Mouse (Mus musculus) hindbrain, embryonic 12.5 days (tissue): ENCODE measurements around the gene Ranbp1. TPM values are rescaled to one million over a fixed set of nuclear protein-coding genes. Genes with fewer than 3 reads are reported as not detected.

Source experiments
- ATAC-seq: fragments of 200-750 bp; cut with Nextera tagmentation; 2 replicates; pipeline ENCODE4 v1.8.0; 2017; ENCODE audit warnings: moderate TSS enrichment; ENCODE audit not compliant: low FRiP score
- H3K27ac ChIP-seq: fragments of 300-500 bp; sonication (generic); 2 replicates; pipeline ENCODE4 v1.5.1; 2016; ENCODE audit warnings: mild to moderate bottlenecking
- H3K27me3 ChIP-seq: fragments of 300-500 bp; sonication (generic); 2 replicates; pipeline ENCODE4 v1.6.1; 2016; ENCODE audit warnings: mild to moderate bottlenecking
- H3K36me3 ChIP-seq: fragments of 300-500 bp; sonication (generic); 2 replicates; pipeline ENCODE4 v1.6.1; 2016; ENCODE audit warnings: mild to moderate bottlenecking
- H3K4me1 ChIP-seq: fragments of 300-500 bp; sonication (generic); 2 replicates; pipeline ENCODE4 v1.6.1; 2016
- H3K4me2 ChIP-seq: fragments of 300-500 bp; sonication (generic); replicated peaks from 2 replicates; pipeline ENCODE4 v1.6.1; 2016; ENCODE audit warnings: mild to moderate bottlenecking
- H3K4me3 ChIP-seq: fragments of 300-500 bp; sonication (generic); 2 replicates; pipeline ENCODE4 v1.5.1; 2016; ENCODE audit warnings: mild to moderate bottlenecking
- H3K9ac ChIP-seq: fragments of 300-500 bp; sonication (generic); 2 replicates; pipeline ENCODE4 v1.6.1; 2016; ENCODE audit warnings: mild to moderate bottlenecking, moderate library complexity
- H3K9me3 ChIP-seq: fragments of 300-500 bp; sonication (generic); replicated peaks from 2 replicates; pipeline ENCODE4 v1.6.1; 2016; ENCODE audit warnings: mild to moderate bottlenecking
- WGBS: fragments of 180-500 bp; shearing (Covaris S2); methylation state at CpG from one replicate; pipeline ENCODE4 v1.1.7; 2016; 5-methylcytosine and 5-hydroxymethylcytosine counted together
- polyA plus RNA-seq: library from polyadenylated mRNA; unstranded; fragments of >200 nt; fragmentation: Nextera tagmentation; extraction: Ambion mirVana; gene quantifications from 2 replicates; pipeline ENCODE4 v1.2.1, GENCODE M21; 2016

Ranbp1 gene
- polyA plus RNA-seq, 1 experiment from 2014 or later = 675 TPM

- Histone ChIP-seq H3K27ac (no peak overlapping the region), H3K9ac (no peak overlapping the region; the same call in none of the 2 replicates), H3K9me3 (no peaks in the 10 kb centered on the region), H3K27me3 (no peaks in the 10 kb centered on the region), H3K4me3 (peak overlapping the region; percentile 86; the same call in 1 of the 2 replicates), H3K4me2 (peak overlapping the region; percentile 88), H3K36me3 (peaks cover 61% of the 10 kb centered on the region), H3K4me1 (peaks cover 38% of the 10 kb centered on the region)
- ATAC-seq = no peak
- 72% methylated on average over 10 of the region's 10 CpGs for WGBS
Measured at GRCm38 (mm10) chr16:18250828-18251790, 2.6 kb upstream of the Ranbp1 start.

GRCm38 (mm10) chr16:18250231-18250630, 1.7 kb upstream of the Ranbp1 start:
- Histone ChIP-seq H3K9ac (peak overlapping the region; percentile 89), H3K4me3 (peak overlapping the region; percentile 86), H3K9me3 (no peaks in the 10 kb centered on the region), H3K4me1 (peaks cover 38% of the 10 kb centered on the region), H3K27me3 (no peaks in the 10 kb centered on the region), H3K4me2 (peak overlapping the region; percentile 88), H3K36me3 (peaks cover 62% of the 10 kb centered on the region), H3K27ac (no peak overlapping the region)
- ATAC-seq = no peak
- 64% methylated on average over 4 of the region's 4 CpGs for WGBS

GRCm38 (mm10) chr16:18249364-18249967, 934 bp upstream of the Ranbp1 start:
- Histone ChIP-seq H3K4me2 (peak overlapping the region; percentile 88), H3K36me3 (peaks cover 63% of the 10 kb centered on the region), H3K9ac (peak overlapping the region; percentile 89), H3K4me1 (peaks cover 38% of the 10 kb centered on the region), H3K27me3 (no peaks in the 10 kb centered on the region), H3K27ac (peak overlapping the region; percentile 92), H3K9me3 (no peaks in the 10 kb centered on the region), H3K4me3 (peak overlapping the region; percentile 86)
- peak; percentile 36 for ATAC-seq
- 9% methylated on average over 27 of the region's 27 CpGs for WGBS

GRCm38 (mm10) chr16:18247521-18248399, 772 bp downstream of the Ranbp1 start:
- Histone ChIP-seq H3K9me3 (no peaks in the 10 kb centered on the region), H3K27ac (peak overlapping the region; percentile 92), H3K4me2 (peak overlapping the region; percentile 88), H3K4me3 (peak overlapping the region; percentile 86), H3K4me1 (peaks cover 38% of the 10 kb centered on the region), H3K9ac (peak overlapping the region; percentile 89), H3K36me3 (peaks cover 63% of the 10 kb centered on the region), H3K27me3 (no peaks in the 10 kb centered on the region)
- peak; percentile 9 for ATAC-seq
- WGBS = under 1% methylated on average over 33 of the region's 33 CpGs

GRCm38 (mm10) chr16:18241581-18241980, 7.0 kb downstream of the Ranbp1 start:
- H3K27ac ChIP-seq = no peak overlapping the region
- peaks cover 5% of the 10 kb centered on the region for H3K4me1 ChIP-seq
- no peak overlapping the region for H3K9ac ChIP-seq
- H3K4me3 ChIP-seq = no peak overlapping the region
- H3K27me3 ChIP-seq = no peaks in the 10 kb centered on the region
- H3K36me3 ChIP-seq = peaks cover 86% of the 10 kb centered on the region
- no peak for ATAC-seq
- no peaks in the 10 kb centered on the region for H3K9me3 ChIP-seq
- no peak overlapping the region for H3K4me2 ChIP-seq
- WGBS = 93% methylated on average over 10 of the region's 10 CpGs

- Histone ChIP-seq H3K4me1 (peaks cover 26% of the 10 kb centered on the region), H3K4me2 (no peak overlapping the region), H3K4me3 (no peak overlapping the region), H3K27me3 (no peaks in the 10 kb centered on the region), H3K9ac (peak overlapping the region; percentile 97; the same call in 1 of the 2 replicates), H3K9me3 (no peaks in the 10 kb centered on the region), H3K27ac (0 out of 2 replicates have a peak overlapping the region, but pooled peaks have one; percentile 92), H3K36me3 (peaks cover 40% of the 10 kb centered on the region)
- no peak for ATAC-seq
- 83% methylated on average over 7 of the region's 7 CpGs for WGBS
Measured at GRCm38 (mm10) chr16:18236676-18237501, 11.6 kb downstream of the Ranbp1 start.

- Histone ChIP-seq H3K36me3 (peaks cover 26% of the 10 kb centered on the region), H3K9me3 (no peaks in the 10 kb centered on the region), H3K9ac (peak overlapping the region; percentile 97), H3K4me3 (peak overlapping the region; percentile 87), H3K4me1 (peaks cover 26% of the 10 kb centered on the region), H3K27ac (peak overlapping the region; percentile 92), H3K4me2 (peak overlapping the region; percentile 78), H3K27me3 (no peaks in the 10 kb centered on the region)
- WGBS = 3% methylated on average over 19 of the region's 19 CpGs
- ATAC-seq = peak; percentile 79
Measured at GRCm38 (mm10) chr16:18235389-18236065, 13.0 kb downstream of the Ranbp1 start.

GRCm38 (mm10) chr16:18234671-18235388, 13.7 kb downstream of the Ranbp1 start, which contains the start of gene Zdhhc8:
TSS of gene Zdhhc8 (minus strand) at chr16:18235136.
- H3K4me3 ChIP-seq = peak within 1 kb of the TSS; percentile 87
- peaks cover 31% of the 10 kb centered on the region for H3K4me1 ChIP-seq
- peak within 1 kb of the TSS; percentile 78 for H3K4me2 ChIP-seq
- H3K9ac ChIP-seq = peak within 1 kb of the TSS; percentile 97
- no peaks in the 10 kb centered on the region for H3K9me3 ChIP-seq
- no peaks in the 10 kb centered on the region for H3K27me3 ChIP-seq
- WGBS = under 1% methylated on average over 60 of the region's 79 CpGs
- peak within 1 kb of the TSS; percentile 92 for H3K27ac ChIP-seq
- ATAC-seq = peak; percentile 80
- peaks cover 19% of the 10 kb centered on the region for H3K36me3 ChIP-seq

- H3K4me1 ChIP-seq = peaks cover 39% of the 10 kb centered on the region
- H3K9ac ChIP-seq = peak overlapping the region; percentile 97
- H3K4me3 ChIP-seq = peak overlapping the region; percentile 87
- H3K4me2 ChIP-seq = peak overlapping the region; percentile 78
- WGBS = 24% methylated on average over 13 of the region's 13 CpGs
- no peaks in the 10 kb centered on the region for H3K27me3 ChIP-seq
- H3K27ac ChIP-seq = peak overlapping the region; percentile 92; the same call in 1 of the 2 replicates
- ATAC-seq = peak; percentile 24; the same call in 1 of the 2 replicates
- H3K36me3 ChIP-seq = peaks cover 14% of the 10 kb centered on the region
- H3K9me3 ChIP-seq = no peaks in the 10 kb centered on the region
Measured at GRCm38 (mm10) chr16:18233919-18234670, 14.4 kb downstream of the Ranbp1 start.
